Mouse (Mus musculus) B cell, adult (primary cell): ENCODE measurements around the gene B3gnt7. TPM values are rescaled to one million over a fixed set of nuclear protein-coding genes. Genes with fewer than 3 reads are reported as not detected.

ENCODE experiments used
- total RNA-seq: library from RNA; stranded (reverse); gene quantifications from 4 replicates; pipeline ENCODE4 v1.2.4, GENCODE M21; 2023; ENCODE audit not compliant: inconsistent age

The B3gnt7 gene
- total RNA-seq, result 23.8 to 31.4 TPM (median 28.3 TPM) in 4 replicates

GRCm38 (mm10) chr1:86302532-86302931 is at the start of gene B3gnt7:
Gene B3gnt7, plus strand, starts transcription at chr1:86302832.

Other genes with a start within 250 kb of the B3gnt7 start
- 52.7 to 64.9 TPM (median 58.4 TPM) in 4 replicates for gene Psmd1, start 238.4 kb upstream of the B3gnt7 start, total RNA-seq
- gene Htr2b, start 190.9 kb upstream of the B3gnt7 start, total RNA-seq, result not detected in 4 replicates
- gene Gm21972, start 169.2 kb upstream of the B3gnt7 start, total RNA-seq, result 0.96 TPM in 1 of 4 replicates, not detected in the others
- 6.3 to 8.1 TPM (median 6.6 TPM) in 4 replicates for gene Armc9, start 148.1 kb upstream of the B3gnt7 start, total RNA-seq
- 528 to 575 TPM (median 550 TPM) in 4 replicates for gene Ncl, start 56.6 kb downstream of the B3gnt7 start, total RNA-seq
- gene Nmur1, start 123.4 kb downstream of the B3gnt7 start, total RNA-seq, result not detected in 4 replicates
- gene Tex44, start 123.5 kb downstream of the B3gnt7 start, total RNA-seq, result not detected in 4 replicates
- gene Ptma, start 223.9 kb downstream of the B3gnt7 start, total RNA-seq, result 1,773 to 1,963 TPM (median 1,863 TPM) in 4 replicates